Mouse (Mus musculus): ENCODE data around the gene Herc4. TPM values are rescaled to one million over a fixed set of nuclear protein-coding genes. Genes with fewer than 3 reads are reported as not detected.

Herc4 gene
- total and polyA plus RNA-seq, 2 experiments from 2014 or later, result 20.4 to 24.8 TPM

GRCm38 (mm10) chr10:63242798-63243435 lies 693 bp upstream of the Herc4 start:
- ATAC-seq (ENCODE audit: low FRiP score), result no peak
- peak overlapping the region; percentile 51 for H3K27ac ChIP-seq (ENCODE audit: low read depth, low read length)

GRCm38 (mm10) chr10:63244055-63244671 lies 553 bp downstream of the Herc4 start:
- WGBS, result under 1% methylated on average over 35 of the region's 41 CpGs

More at GRCm38 (mm10) chr10:63242798-63243435, 693 bp upstream of the Herc4 start:
- Histone ChIP-seq H3K27me3 (ENCODE audit: insufficient read depth, low read length) (no peaks in the 10 kb centered on the region), H3K4me2 (ENCODE audit: low read depth, low read length, poor library complexity, severe bottlenecking) (peak overlapping the region; percentile 87), H3K4me1 (ENCODE audit: insufficient read depth, low read length) (peaks cover 8% of the 10 kb centered on the region; the same call in 1 of the 2 replicates), H3K9me3 (ENCODE audit: low read length) (no peaks in the 10 kb centered on the region), H3K9ac (replicated peaks; ENCODE audit: low read length, poor library complexity, severe bottlenecking) (peak overlapping the region; percentile 61), H3K36me3 (ENCODE audit: insufficient read depth, low read length) (no peaks in the 10 kb centered on the region), H3K4me3 (ENCODE audit: low read depth, low read length) (peak overlapping the region; percentile 97)
- TF ChIP-seq CTCF (IDR thresholded peaks at IDR 0.05), result no peak
- no peak for DNase-seq (ENCODE audit: low spot score)
- 23% methylated on average over 12 of the region's 12 CpGs for WGBS

GRCm38 (mm10) chr10:63244746-63245145 lies 1.1 kb downstream of the Herc4 start:
- H3K27ac ChIP-seq (ENCODE audit: low read depth, low read length), result no peak overlapping the region
- ATAC-seq (ENCODE audit: low FRiP score), result no peak
- H3K9ac ChIP-seq (replicated peaks; ENCODE audit: low read length, poor library complexity, severe bottlenecking), result no peak overlapping the region
- no peaks in the 10 kb centered on the region for H3K9me3 ChIP-seq (ENCODE audit: low read length)
- H3K36me3 ChIP-seq (ENCODE audit: insufficient read depth, low read length), result no peaks in the 10 kb centered on the region
- peak overlapping the region; percentile 97 for H3K4me3 ChIP-seq (ENCODE audit: low read depth, low read length)
- DNase-seq (ENCODE audit: low spot score), result peak; percentile 35
- WGBS, result 14% methylated on average over 5 of the region's 5 CpGs
- peaks cover 8% of the 10 kb centered on the region; the same call in 1 of the 2 replicates for H3K4me1 ChIP-seq (ENCODE audit: insufficient read depth, low read length)
- peak; percentile 59 for TF ChIP-seq CTCF (IDR thresholded peaks at IDR 0.05)
- peak overlapping the region; percentile 87 for H3K4me2 ChIP-seq (ENCODE audit: low read depth, low read length, poor library complexity, severe bottlenecking)
- H3K27me3 ChIP-seq (ENCODE audit: insufficient read depth, low read length), result no peaks in the 10 kb centered on the region

More at GRCm38 (mm10) chr10:63244055-63244671, 553 bp downstream of the Herc4 start:
- peak; percentile 79 for ATAC-seq (ENCODE audit: low FRiP score)
- Histone ChIP-seq H3K9ac (replicated peaks; ENCODE audit: low read length, poor library complexity, severe bottlenecking) (peak overlapping the region; percentile 88), H3K27me3 (ENCODE audit: insufficient read depth, low read length) (no peaks in the 10 kb centered on the region), H3K36me3 (ENCODE audit: insufficient read depth, low read length) (no peaks in the 10 kb centered on the region), H3K27ac (ENCODE audit: low read depth, low read length) (peak overlapping the region; percentile 79), H3K4me2 (ENCODE audit: low read depth, low read length, poor library complexity, severe bottlenecking) (peak overlapping the region; percentile 87), H3K9me3 (ENCODE audit: low read length) (no peaks in the 10 kb centered on the region), H3K4me1 (ENCODE audit: insufficient read depth, low read length) (peaks cover 8% of the 10 kb centered on the region; the same call in 1 of the 2 replicates), H3K4me3 (ENCODE audit: low read depth, low read length) (peak overlapping the region; percentile 97)
- DNase-seq (ENCODE audit: low spot score), result no peak
- TF ChIP-seq CTCF (IDR thresholded peaks at IDR 0.05), result no peak

GRCm38 (mm10) chr10:63245846-63246245 lies 2.2 kb downstream of the Herc4 start:
- no peaks in the 10 kb centered on the region for H3K9me3 ChIP-seq (ENCODE audit: low read length)
- no peak overlapping the region for H3K9ac ChIP-seq (replicated peaks; ENCODE audit: low read length, poor library complexity, severe bottlenecking)
- no peak for DNase-seq (ENCODE audit: low spot score)
- H3K4me1 ChIP-seq (ENCODE audit: insufficient read depth, low read length), result peaks cover 8% of the 10 kb centered on the region; the same call in 1 of the 2 replicates
- H3K4me3 ChIP-seq (ENCODE audit: low read depth, low read length), result no peak overlapping the region
- 87% methylated on average over 3 of the region's 3 CpGs for WGBS
- H3K27ac ChIP-seq (ENCODE audit: low read depth, low read length), result no peak overlapping the region
- H3K4me2 ChIP-seq (ENCODE audit: low read depth, low read length, poor library complexity, severe bottlenecking), result no peak overlapping the region
- ATAC-seq (ENCODE audit: low FRiP score), result no peak
- H3K27me3 ChIP-seq (ENCODE audit: insufficient read depth, low read length), result no peaks in the 10 kb centered on the region
- TF ChIP-seq CTCF (IDR thresholded peaks at IDR 0.05), result no peak
- H3K36me3 ChIP-seq (ENCODE audit: insufficient read depth, low read length), result no peaks in the 10 kb centered on the region

GRCm38 (mm10) chr10:63247457-63247856 lies 3.8 kb downstream of the Herc4 start:
- Histone ChIP-seq H3K36me3 (ENCODE audit: insufficient read depth, low read length) (no peaks in the 10 kb centered on the region), H3K9ac (replicated peaks; ENCODE audit: low read length, poor library complexity, severe bottlenecking) (no peak overlapping the region), H3K4me3 (ENCODE audit: low read depth, low read length) (no peak overlapping the region), H3K4me1 (ENCODE audit: insufficient read depth, low read length) (peaks cover 5% of the 10 kb centered on the region; the same call in 1 of the 2 replicates), H3K27ac (ENCODE audit: low read depth, low read length) (no peak overlapping the region), H3K4me2 (ENCODE audit: low read depth, low read length, poor library complexity, severe bottlenecking) (no peak overlapping the region), H3K27me3 (ENCODE audit: insufficient read depth, low read length) (no peaks in the 10 kb centered on the region), H3K9me3 (ENCODE audit: low read length) (no peaks in the 10 kb centered on the region)
- no peak for ATAC-seq (ENCODE audit: low FRiP score)
- no peak for TF ChIP-seq CTCF (IDR thresholded peaks at IDR 0.05)
- WGBS, result 85% methylated on average over 7 of the region's 7 CpGs
- no peak for DNase-seq (ENCODE audit: low spot score)

- Histone ChIP-seq H3K27me3 (ENCODE audit: insufficient read depth, low read length) (no peaks in the 10 kb centered on the region), H3K27ac (ENCODE audit: low read depth, low read length) (no peak overlapping the region), H3K4me1 (ENCODE audit: insufficient read depth, low read length) (no peaks in the 10 kb centered on the region), H3K9me3 (ENCODE audit: low read length) (no peaks in the 10 kb centered on the region), H3K4me2 (ENCODE audit: low read depth, low read length, poor library complexity, severe bottlenecking) (no peak overlapping the region), H3K36me3 (ENCODE audit: insufficient read depth, low read length) (no peaks in the 10 kb centered on the region), H3K9ac (replicated peaks; ENCODE audit: low read length, poor library complexity, severe bottlenecking) (no peak overlapping the region), H3K4me3 (ENCODE audit: low read depth, low read length) (no peak overlapping the region)
- ATAC-seq (ENCODE audit: low FRiP score) (no peak), DNase-seq (ENCODE audit: low spot score) (no peak)
- no peak for TF ChIP-seq CTCF (IDR thresholded peaks at IDR 0.05)
- WGBS, result 95% methylated on average over 6 of the region's 6 CpGs
Measured at GRCm38 (mm10) chr10:63248421-63248820, 4.8 kb downstream of the Herc4 start.
